ENCODE assay signal across 7 mouse cellular contexts in the genomic region with DNA sequence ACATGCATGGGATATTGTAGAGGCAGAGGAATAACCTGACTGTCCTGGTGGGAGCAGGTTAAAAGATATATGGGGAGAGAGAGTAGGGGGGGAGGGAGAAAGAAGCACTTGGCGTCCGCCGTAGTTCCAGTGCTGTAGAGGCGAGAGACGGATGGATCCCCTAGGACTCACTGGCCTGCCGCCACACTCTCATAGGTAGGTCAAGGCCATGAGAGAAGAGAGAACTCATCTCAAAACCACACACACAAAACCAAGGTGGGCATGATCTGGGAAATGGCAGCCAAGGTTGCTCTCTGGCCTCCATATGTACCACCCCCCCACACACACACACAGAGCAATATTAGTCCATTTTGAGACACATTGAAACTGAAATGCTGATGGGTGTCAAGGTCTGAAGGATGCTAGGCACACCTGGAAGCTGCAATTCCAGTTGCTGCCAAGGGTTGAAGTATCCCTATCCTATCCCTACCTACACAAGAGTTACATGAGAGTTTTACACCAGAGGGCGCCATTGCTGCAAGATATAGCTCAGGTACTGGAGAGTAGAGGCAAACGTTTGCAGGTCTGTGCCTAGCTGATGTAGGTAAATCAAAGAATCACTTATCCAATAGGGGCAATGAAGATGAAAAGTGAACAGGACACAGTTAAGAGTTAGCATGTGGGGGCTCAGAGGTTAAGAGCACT. TPM values are rescaled to one million over a fixed set of nuclear protein-coding genes. Genes with fewer than 3 reads are reported as not detected.
DNase-seq lines count a peak whose midpoint lies in the region.

No protein-coding gene starts in this region.

- H3K36me3 ChIP-seq in hindbrain, embryonic 10.5 days: peaks cover 15% of the 10 kb centered on the region

- 73% methylated on average over 8 of the region's 8 CpGs for WGBS in hindbrain, embryonic 10.5 days

- H3K4me3 ChIP-seq in hindbrain, embryonic 10.5 days: peak overlapping the region; percentile 97

- H3K27ac ChIP-seq in hindbrain, embryonic 10.5 days: peak overlapping the region; percentile 100

- no peaks in the 10 kb centered on the region for H3K27me3 ChIP-seq in hindbrain, embryonic 10.5 days (ENCODE audit: insufficient read depth, poor library complexity, severe bottlenecking)

- peak; percentile 89 for DNase-seq in CD4-positive helper T cell, adult 2 months (ENCODE audit: low read depth, low spot score)
- DNase-seq in NIH3T3 (ENCODE audit: low read depth): peak; percentile 82
- peak; percentile 48 for DNase-seq in embryo, embryonic 9.5 days (ENCODE audit: extremely low spot score)
- DNase-seq in hindbrain, embryonic 10.5 days (ENCODE audit: low spot score): no peak
- DNase-seq in layer of hippocampus, postnatal 10 days (ENCODE audit: low spot score in 2 of 2): peak; percentile 60 to 69
- DNase-seq in lung, postnatal 25 days (ENCODE audit: low spot score): peak; percentile 77
- DNase-seq in spleen, adult 12 weeks (ENCODE audit: low spot score): peak; percentile 45

- H3K9me3 ChIP-seq in hindbrain, embryonic 10.5 days: no peaks in the 10 kb centered on the region

- H3K4me1 ChIP-seq in hindbrain, embryonic 10.5 days (replicated peaks): peaks cover 30% of the 10 kb centered on the region

RNA-seq across cellular contexts. Expression of a gene that starts 1.8 kb away (rescaled TPM):
- polyA plus RNA-seq in hindbrain, embryonic 10.5 days (2016; fragmentation: Nextera tagmentation; extraction: Ambion mirVana): 193 and 221 TPM in 2 replicates
- total RNA-seq in layer of hippocampus, postnatal 10 days (2021): 100 to 1,000 TPM; 284 to 322 TPM

RNA-seq across cellular contexts. Expression of a gene that starts 9.4 kb away (rescaled TPM):
- polyA plus RNA-seq in hindbrain, embryonic 10.5 days (2016; fragmentation: Nextera tagmentation; extraction: Ambion mirVana): 4.2 and 6.5 TPM in 2 replicates
- 10 to 100 TPM; 10.3 to 10.5 TPM for total RNA-seq in layer of hippocampus, postnatal 10 days (2021)

RNA-seq across cellular contexts. Expression of a gene that starts 21.7 kb away (rescaled TPM):
- 4.8 and 11.9 TPM in 2 replicates for polyA plus RNA-seq in hindbrain, embryonic 10.5 days (2016; fragmentation: Nextera tagmentation; extraction: Ambion mirVana)
- 10 to 100 TPM; 15.6 to 17.2 TPM for total RNA-seq in layer of hippocampus, postnatal 10 days (2021)

RNA-seq across cellular contexts. Expression of a gene that starts 27.7 kb away (rescaled TPM):
- polyA plus RNA-seq in hindbrain, embryonic 10.5 days (2016; fragmentation: Nextera tagmentation; extraction: Ambion mirVana): 0.17 and 0.19 TPM in 2 replicates
- 1 to 10 TPM in 1 of 2 experiments, under 1 TPM in 1; 0.74 to 1.2 TPM for total RNA-seq in layer of hippocampus, postnatal 10 days (2021)

RNA-seq across cellular contexts. Expression of a gene that starts 31.5 kb away (rescaled TPM):
- 70.3 and 77.6 TPM in 2 replicates for polyA plus RNA-seq in hindbrain, embryonic 10.5 days (2016; fragmentation: Nextera tagmentation; extraction: Ambion mirVana)
- 100 to 1,000 TPM; 284 to 308 TPM for total RNA-seq in layer of hippocampus, postnatal 10 days (2021)
